Mouse (Mus musculus): ENCODE measurements at regions not wholly inside any gene's neighbourhood (a gene's known extent, or its start where the extent isn't known, plus 50 kb on each side); places are given as distances from the start of the nearest gene placed in this dataset.

- ATAC-seq (replicated peaks; ENCODE audit: low FRiP score, low TSS enrichment, poor library complexity, severe bottlenecking), result peak; percentile 94
Measured at GRCm38 (mm10) chr15:67410012-67410411, 909.3 kb upstream of the Lrrc6 start.

GRCm38 (mm10) chr15:67408871-67409559 lies 908.3 kb upstream of the Lrrc6 start:
- ATAC-seq (replicated peaks; ENCODE audit: low FRiP score, low TSS enrichment, poor library complexity, severe bottlenecking), result no peak

- ATAC-seq (replicated peaks; ENCODE audit: low FRiP score, low TSS enrichment, poor library complexity, severe bottlenecking), result peak; percentile 12; the same call in 1 of the 2 replicates
Measured at GRCm38 (mm10) chr15:67407244-67407643, 906.5 kb upstream of the Lrrc6 start.

- ATAC-seq (replicated peaks; ENCODE audit: low FRiP score, low TSS enrichment, poor library complexity, severe bottlenecking), result peak; percentile 38; the same call in 1 of the 2 replicates
Measured at GRCm38 (mm10) chr15:67405523-67405922, 904.8 kb upstream of the Lrrc6 start.

- ATAC-seq (replicated peaks; ENCODE audit: low FRiP score, low TSS enrichment, poor library complexity, severe bottlenecking), result no peak
Measured at GRCm38 (mm10) chr15:67405011-67405410, 904.3 kb upstream of the Lrrc6 start.

- no peak for ATAC-seq (replicated peaks; ENCODE audit: low FRiP score, low TSS enrichment, poor library complexity, severe bottlenecking)
Measured at GRCm38 (mm10) chr15:67402310-67402709, 901.6 kb upstream of the Lrrc6 start.

GRCm38 (mm10) chr15:67397269-67397668 lies 896.6 kb upstream of the Lrrc6 start:
- no peak for ATAC-seq (replicated peaks; ENCODE audit: low FRiP score, low TSS enrichment, poor library complexity, severe bottlenecking)

GRCm38 (mm10) chr15:67395114-67395513 lies 894.4 kb upstream of the Lrrc6 start:
- no peak for ATAC-seq (replicated peaks; ENCODE audit: low FRiP score, low TSS enrichment, poor library complexity, severe bottlenecking)

GRCm38 (mm10) chr15:67391918-67392317 lies 891.2 kb upstream of the Lrrc6 start:
- no peak for ATAC-seq (replicated peaks; ENCODE audit: low FRiP score, low TSS enrichment, poor library complexity, severe bottlenecking)

- no peak for ATAC-seq (replicated peaks; ENCODE audit: low FRiP score, low TSS enrichment, poor library complexity, severe bottlenecking)
Measured at GRCm38 (mm10) chr15:67388514-67388913, 887.8 kb upstream of the Lrrc6 start.

GRCm38 (mm10) chr15:67386896-67387295 lies 886.2 kb upstream of the Lrrc6 start:
- ATAC-seq (replicated peaks; ENCODE audit: low FRiP score, low TSS enrichment, poor library complexity, severe bottlenecking), result no peak

GRCm38 (mm10) chr15:67373599-67373998 lies 872.9 kb upstream of the Lrrc6 start:
- no peak for ATAC-seq (replicated peaks; ENCODE audit: low FRiP score, low TSS enrichment, poor library complexity, severe bottlenecking)

- ATAC-seq (replicated peaks; ENCODE audit: low FRiP score, low TSS enrichment, poor library complexity, severe bottlenecking), result no peak
Measured at GRCm38 (mm10) chr15:67373030-67373429, 872.3 kb upstream of the Lrrc6 start.

GRCm38 (mm10) chr15:67364099-67364756 lies 863.5 kb upstream of the Lrrc6 start:
- ATAC-seq (replicated peaks; ENCODE audit: low FRiP score, low TSS enrichment, poor library complexity, severe bottlenecking), result no peak

GRCm38 (mm10) chr15:67361012-67361571 lies 860.4 kb upstream of the Lrrc6 start:
- no peak for ATAC-seq (replicated peaks; ENCODE audit: low FRiP score, low TSS enrichment, poor library complexity, severe bottlenecking)

GRCm38 (mm10) chr15:67357867-67358266 lies 857.2 kb upstream of the Lrrc6 start:
- ATAC-seq (replicated peaks; ENCODE audit: low FRiP score, low TSS enrichment, poor library complexity, severe bottlenecking), result no peak

- ATAC-seq (replicated peaks; ENCODE audit: low FRiP score, low TSS enrichment, poor library complexity, severe bottlenecking), result no peak
Measured at GRCm38 (mm10) chr15:67355334-67355733, 854.6 kb upstream of the Lrrc6 start.

- ATAC-seq (replicated peaks; ENCODE audit: low FRiP score, low TSS enrichment, poor library complexity, severe bottlenecking), result no peak
Measured at GRCm38 (mm10) chr15:67354598-67355159, 854.0 kb upstream of the Lrrc6 start.

GRCm38 (mm10) chr15:67349501-67349900 lies 848.8 kb upstream of the Lrrc6 start:
- ATAC-seq (replicated peaks; ENCODE audit: low FRiP score, low TSS enrichment, poor library complexity, severe bottlenecking), result no peak
